Mouse (Mus musculus) testis, adult 2 months (tissue): ENCODE results near the gene Rad51b.

Experiments
- CTCF ChIP-seq: fragments of 200-500 bp; IDR thresholded peaks from 2 replicates; pipeline ENCODE4 v1.5.1; 2012; ENCODE audit warnings: low read depth, mild to moderate bottlenecking, inconsistent platforms, low read length, moderate library complexity; ENCODE audit not compliant: control insufficient read depth, insufficient read depth, insufficient replicate concordance
- POLR2A ChIP-seq: fragments of 200-500 bp; IDR thresholded peaks from 2 replicates; pipeline ENCODE4 v1.6.1; 2012; ENCODE audit warnings: low read depth, mild to moderate bottlenecking, inconsistent platforms, low read length, moderate library complexity; ENCODE audit not compliant: control insufficient read depth

DNA sequence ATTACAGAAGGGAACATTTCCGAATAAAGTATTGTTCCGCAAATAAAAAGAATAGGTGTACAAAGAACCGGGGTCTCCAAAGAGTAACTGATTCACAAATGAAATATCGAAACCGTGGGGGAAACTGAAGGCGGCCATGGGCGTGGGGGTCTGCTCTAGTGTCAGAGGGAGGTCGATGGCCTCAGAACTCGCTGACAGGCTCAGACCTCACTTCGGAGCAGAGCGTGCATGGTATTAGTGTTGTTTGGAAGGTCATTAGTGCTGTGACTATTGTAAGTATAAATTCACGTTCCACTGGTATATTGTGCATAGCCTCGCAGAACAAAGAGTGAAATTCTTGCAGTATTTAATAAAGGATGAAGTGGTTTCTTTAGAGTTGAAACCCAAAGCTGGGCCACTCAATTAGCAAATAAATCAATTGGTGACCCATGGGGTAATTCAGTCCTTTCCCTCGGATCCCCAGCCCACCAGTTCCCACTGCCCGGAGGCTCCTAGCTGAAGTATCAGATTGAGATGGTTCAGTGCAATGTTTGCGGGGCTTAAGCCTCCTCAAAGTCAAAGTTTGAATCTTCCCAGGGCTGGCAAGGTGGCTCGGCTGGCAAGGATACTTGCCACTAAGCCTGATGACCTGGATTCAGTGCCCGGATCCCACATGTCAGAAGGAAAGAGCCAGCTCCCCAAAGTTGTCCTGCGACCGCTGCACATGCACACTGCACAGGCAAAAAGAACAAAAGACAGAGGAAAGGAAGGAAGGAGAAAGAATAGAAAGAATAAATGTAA lies 517.4 kb downstream of the Rad51b start:
- TF ChIP-seq CTCF (no peak), POLR2A (no peak)
